Mouse (Mus musculus) liver, embryonic 14.5 days (tissue): ENCODE measurements around the gene BC051019.

Experiments used
- CTCF ChIP-seq: IDR thresholded peaks from 2 replicates; pipeline ENCODE4 v1.5.1; 2016; ENCODE audit warnings: antibody characterized with exemption, low read depth, control low read depth
- EP300 ChIP-seq: IDR thresholded peaks from 2 replicates; pipeline ENCODE4 v1.6.1; 2016; ENCODE audit warnings: antibody characterized with exemption, low read depth

DNA sequence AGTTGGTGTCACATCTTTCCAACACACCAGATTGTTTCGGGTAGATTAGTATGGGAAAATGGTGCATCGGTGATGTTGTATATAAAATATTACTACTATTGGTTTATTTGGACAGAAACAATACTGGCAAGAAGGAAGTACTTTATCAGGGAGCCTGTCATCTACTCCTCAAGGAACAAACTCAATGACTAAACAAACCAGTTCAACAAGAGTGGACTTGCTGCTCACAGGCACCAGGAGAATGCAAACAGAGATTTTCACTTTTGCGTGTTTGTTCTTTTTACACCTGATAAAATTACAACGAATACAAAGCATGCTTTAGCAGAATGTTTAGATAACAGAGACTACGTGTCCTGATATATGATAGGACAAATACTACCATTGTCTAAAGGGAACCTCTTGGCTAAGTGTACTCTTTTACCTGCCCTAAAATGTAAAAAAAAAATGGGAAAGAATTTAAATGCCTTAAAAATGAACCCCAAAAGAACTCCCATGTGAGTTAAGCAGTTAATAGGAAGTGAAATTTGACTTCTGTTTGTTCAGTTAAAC, 16.2 kb upstream of the BC051019 start:
- TF ChIP-seq EP300, result no peak
- TF ChIP-seq CTCF, result no peak
